Mouse (Mus musculus) CD4-positive naive resting alpha-beta T cell, adult 76 days (primary cell): ENCODE measurements around the gene Apod. TPM values are rescaled to one million over a fixed set of nuclear protein-coding genes. Genes with fewer than 3 reads are reported as not detected.

Source experiments
- total RNA-seq: library from RNA; stranded (reverse); gene quantifications from one replicate; pipeline ENCODE4 v1.2.4, GENCODE M21; 2023

The Apod gene
- total RNA-seq, result not detected

GRCm38 (mm10) chr16:31314497-31315233 lies at the start of gene Apod:
TSS of gene Apod (minus strand) at chr16:31314808.

GRCm38 (mm10) chr16:31274674-31275460 lies 39.7 kb downstream of the Apod start, which contains the start of gene Ppp1r2:
TSS of gene Ppp1r2 (minus strand) at chr16:31275277.

Other genes starting within 250 kb of the Apod start
- gene Xxylt1, start 233.4 kb downstream of the Apod start, total RNA-seq, result 23.7 TPM
- gene Acap2, start 113.6 kb downstream of the Apod start, total RNA-seq, result 49.0 TPM
- gene Ppp1r2, start 39.5 kb downstream of the Apod start, total RNA-seq, result 34.5 TPM
- gene Bdh1, start 107.5 kb upstream of the Apod start, total RNA-seq, result 35.8 TPM